Mouse (Mus musculus): ENCODE measurements around the gene Msi2.

The Msi2 gene

DNA sequence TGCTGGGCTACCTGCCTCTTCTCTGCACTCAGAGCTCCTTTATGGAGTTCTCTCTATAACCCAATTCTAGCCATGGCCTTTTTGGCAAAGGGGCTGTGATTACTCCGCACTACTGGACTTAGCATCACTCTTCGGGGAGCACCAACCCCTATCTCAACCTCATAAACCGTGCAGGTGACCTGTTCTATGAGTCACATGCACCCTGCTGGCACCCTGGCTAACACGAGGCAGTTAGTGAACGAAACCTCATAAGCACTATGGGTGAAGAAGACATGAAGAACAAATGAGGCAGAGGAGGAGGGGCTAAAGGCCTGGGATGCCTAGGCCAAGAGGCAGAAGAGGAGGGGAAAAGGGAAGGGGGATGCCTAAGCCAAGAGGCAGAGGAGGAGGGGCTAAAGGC lies 82.0 kb downstream of the Msi2 start:
- DNase-seq (ENCODE audit: low spot score), result no peak

DNA sequence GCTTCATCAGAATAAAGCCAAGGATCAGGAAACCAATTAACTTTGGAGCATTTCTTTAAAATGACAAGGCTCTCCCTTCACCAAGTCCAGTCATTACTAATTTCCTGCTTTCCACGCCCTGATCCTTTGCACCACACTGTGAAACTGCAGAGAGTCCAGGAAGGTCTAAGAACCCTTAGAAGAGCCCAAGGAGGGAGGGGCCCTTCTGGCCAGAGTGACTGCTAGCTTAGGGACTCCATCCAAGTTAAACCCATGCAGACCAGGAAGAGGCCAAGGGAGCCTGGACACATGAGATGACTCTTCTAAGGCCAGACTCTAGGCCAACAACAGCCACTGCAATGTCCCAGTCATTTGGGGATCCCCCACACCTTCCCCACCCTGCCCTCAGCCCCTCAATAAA lies 83.7 kb downstream of the Msi2 start:
- no peak for DNase-seq (ENCODE audit: low spot score)

DNA sequence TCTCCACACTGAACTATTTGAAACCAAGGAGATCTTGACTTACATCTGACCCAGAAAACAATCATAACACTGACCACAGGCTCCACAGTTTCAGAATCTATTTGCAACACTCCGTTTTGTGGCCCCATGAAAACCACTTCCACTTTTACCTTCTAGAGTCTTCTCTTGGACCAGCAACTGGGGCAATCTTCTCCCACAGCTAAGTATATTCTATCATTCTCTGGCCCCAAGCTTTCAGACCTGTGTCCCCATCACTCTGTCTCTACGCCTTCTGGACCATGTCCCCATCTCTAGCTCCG lies 86.4 kb downstream of the Msi2 start:
- DNase-seq (ENCODE audit: low spot score), result no peak

DNA sequence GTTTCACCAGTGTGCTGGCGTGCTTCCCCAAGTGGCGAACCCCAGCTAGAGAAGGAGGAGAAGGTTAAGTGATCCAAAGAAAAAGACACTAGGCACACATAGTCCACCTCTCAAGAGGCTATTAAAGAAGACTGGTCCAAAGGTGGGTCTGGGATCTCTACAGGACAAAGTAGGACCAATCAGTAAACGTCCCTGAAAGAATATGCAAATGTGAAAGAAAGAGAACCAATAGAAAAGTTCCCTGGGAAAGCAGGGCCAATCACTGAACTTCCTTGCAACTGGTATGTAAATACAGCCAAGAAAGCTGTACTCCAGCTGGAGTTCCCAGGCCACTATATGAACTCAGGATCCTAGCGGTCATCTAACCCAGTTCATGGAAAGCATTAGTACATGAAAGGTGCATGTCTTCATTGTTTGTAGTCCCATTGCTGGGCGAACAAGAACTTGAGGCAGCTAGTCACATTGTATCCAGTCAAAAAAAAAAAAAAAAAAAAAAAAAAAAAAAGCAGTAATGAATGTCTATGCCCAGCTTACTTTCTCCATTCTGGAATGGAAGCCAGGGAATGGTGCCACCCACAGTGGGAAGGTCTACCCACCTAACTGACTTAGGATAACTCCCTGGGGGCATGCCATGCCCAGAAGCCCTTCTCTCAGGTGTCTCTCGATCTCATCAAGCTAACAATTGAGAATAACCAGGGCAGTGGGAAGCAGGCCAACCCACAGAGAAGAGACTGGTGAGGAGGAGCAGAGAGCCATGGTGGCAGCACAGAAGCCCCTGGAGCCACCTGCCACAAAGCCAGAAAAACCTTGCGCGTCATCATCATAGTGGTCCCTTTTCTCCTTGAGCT lies 87.0 kb downstream of the Msi2 start:
- no peak for DNase-seq (ENCODE audit: low spot score)

DNA sequence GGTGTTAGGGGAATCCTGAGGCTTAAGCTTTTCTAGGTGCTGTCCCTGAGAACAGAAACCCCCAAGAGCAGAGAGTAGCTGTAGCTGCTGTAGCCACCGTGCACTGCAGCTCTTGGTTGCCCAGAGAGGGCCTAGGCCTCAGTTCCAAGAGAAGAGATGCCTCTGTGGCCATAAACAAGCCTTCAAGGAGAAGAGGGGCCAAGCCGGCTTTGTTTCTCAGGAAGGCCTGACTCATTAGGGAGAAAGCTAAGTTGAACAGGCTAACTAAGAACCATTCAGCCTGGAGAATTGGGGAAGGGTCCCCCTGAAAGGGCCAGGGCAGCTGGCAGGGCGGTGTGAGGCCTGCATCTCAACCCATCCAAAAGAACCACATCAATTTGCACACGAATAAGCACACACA lies 88.7 kb downstream of the Msi2 start:
- no peak for DNase-seq (ENCODE audit: low spot score)

DNA sequence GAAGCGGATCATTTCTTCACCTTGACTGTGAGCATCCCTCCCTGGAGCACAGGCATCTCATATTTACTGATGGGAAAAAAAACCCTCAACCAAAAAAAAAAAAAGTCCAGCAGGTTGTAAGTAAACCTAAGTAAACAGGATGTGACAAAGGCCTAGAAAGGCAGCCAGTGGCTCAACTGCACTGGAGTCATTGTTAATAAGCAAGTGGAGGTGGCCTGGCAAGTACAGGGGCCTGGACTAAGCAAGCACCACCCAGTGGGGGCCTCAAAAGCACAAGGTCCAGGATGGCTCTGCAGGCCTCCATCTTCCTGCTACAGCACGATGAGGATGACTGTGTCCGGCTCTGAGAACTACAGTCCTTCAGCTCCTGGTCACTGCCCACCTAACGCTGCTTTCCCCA lies 89.1 kb downstream of the Msi2 start:
- no peak for DNase-seq (ENCODE audit: low spot score)

DNA sequence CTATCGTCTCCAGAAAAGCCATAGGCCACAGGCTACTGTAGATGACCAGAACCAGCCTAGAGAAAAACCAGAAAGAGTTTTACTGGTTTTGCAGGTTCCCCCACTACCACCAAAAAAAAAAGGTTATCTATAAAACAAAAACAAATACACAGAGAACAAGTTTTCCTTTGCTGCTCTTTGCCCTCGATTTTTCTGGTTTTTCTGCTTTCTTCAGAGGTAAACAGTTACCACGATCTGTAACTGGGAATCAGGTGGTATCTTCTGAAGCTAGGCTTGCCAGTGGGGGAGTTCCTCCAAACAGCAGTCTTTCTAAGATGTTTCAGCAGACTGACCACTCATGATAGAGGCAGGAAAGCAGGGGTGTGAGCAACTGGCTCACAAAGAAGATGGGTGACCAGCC lies 89.6 kb downstream of the Msi2 start:
- no peak for DNase-seq (ENCODE audit: low spot score)

DNA sequence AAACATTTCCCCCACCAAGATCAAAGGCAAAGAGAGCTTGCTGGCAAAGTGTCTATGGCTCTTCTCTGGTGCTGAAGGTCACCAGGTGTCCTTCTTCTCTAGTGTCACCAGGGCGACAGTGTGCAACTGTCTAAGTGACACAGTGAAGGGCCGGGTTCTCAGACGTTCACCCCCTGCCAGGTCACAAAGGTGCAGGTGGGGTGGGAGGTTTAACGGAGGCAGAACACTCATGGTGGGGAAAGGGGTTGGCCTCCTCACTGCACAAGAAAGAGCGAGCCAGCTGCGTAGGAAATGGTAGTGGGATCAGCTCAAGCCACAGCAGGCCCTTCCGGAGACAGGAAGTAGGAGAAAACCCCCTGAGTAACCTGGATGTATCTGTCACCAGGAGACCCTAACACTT lies 91.0 kb downstream of the Msi2 start:
- no peak for DNase-seq (ENCODE audit: low spot score)

DNA sequence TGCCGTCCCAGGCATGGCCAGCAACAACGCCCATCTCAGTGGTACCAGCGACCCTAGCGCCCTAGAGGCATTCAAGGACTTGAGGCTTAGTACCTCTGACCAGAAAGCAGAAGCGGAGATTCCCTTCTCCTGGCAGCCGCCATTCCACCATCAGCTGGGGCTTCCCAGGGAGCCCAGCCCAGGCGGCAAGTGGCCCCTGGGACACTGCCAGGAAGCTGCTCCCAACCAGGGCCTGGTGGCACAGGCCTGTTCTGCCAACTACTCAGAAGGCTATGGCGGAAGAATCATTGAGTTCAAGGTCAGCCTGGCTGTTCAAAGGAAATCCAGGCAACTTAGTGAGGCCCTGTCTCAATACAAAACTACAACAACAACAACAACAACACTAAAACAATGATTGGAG lies 91.7 kb downstream of the Msi2 start:
- no peak for DNase-seq (ENCODE audit: low spot score)

DNA sequence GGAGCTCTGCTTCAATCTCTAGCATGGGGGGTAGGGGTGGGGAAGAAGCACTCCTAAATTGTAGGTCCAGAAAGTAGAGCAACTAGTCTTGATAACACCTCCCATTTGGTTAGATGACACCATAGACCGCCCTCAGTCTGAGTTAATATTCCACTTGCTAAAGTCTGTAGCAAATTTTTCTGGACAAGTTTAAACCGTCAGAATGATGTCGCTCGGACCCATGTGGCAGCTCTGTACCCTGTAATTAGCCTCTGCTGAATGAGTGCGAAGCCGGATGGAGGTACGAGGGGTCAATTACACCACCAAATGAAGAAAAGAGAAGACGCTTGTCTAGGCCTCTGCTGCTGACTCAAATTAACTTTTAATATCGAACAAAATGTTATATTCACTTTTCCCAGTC lies 92.3 kb downstream of the Msi2 start:
- DNase-seq (ENCODE audit: low spot score), result no peak

DNA sequence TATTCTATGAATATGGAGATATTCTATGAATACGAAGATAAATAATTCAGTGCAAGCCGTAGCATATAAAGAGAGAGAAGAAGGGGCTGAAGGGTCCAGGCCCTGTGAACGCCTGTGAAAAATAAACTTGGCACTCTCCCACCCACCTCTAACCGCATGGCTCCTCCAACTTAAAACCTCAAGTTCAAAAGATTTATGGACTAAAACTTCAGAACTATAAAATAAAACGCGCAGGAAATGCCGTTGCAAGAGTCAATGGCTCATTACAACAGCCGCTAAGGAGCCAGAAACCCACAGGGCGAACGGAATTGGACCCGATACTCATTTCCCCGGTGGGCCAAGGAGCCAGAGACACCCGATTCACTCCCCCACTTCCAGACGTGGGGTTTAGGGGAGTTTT lies 93.2 kb downstream of the Msi2 start:
- DNase-seq (ENCODE audit: low spot score), result no peak

DNA sequence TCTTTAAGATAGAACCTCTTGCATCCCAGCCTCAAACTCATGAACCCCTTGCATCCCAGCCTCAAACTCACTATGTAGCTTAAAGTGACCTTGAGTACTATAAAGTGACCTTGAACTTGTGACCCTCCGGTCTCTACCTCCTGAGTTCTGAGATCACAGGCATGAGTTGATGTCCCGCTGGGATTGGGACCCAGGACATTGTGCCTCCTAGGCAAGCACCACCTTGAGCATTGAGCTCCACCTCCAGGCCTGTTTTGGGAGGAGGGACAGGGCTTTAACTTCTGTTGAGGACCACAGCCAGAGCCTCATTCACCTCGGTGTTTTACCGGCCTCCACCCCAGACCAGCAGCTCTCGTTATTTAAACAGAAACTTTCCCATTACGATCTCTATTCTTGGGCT lies 93.7 kb downstream of the Msi2 start:
- no peak for DNase-seq (ENCODE audit: low spot score)

DNA sequence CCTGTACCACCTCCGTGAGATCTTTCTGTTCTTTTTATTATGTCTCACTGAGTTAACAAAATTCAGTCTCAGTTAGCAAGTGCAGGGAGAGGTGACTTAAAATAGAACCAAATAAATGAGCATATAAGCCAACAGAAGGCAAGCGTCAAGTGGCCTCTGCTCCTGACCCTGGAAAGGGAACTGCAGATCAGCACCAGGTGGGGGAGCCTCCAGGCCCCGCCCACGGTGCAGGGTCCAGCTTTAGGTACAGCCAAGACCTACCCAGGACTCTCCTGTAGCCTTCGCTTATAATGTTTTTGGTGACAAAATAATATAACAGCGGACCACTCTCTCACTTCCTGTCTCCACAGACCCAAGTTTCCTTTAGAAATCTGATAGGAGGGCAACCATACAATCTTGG lies 94.6 kb downstream of the Msi2 start:
- DNase-seq (ENCODE audit: low spot score), result no peak

DNA sequence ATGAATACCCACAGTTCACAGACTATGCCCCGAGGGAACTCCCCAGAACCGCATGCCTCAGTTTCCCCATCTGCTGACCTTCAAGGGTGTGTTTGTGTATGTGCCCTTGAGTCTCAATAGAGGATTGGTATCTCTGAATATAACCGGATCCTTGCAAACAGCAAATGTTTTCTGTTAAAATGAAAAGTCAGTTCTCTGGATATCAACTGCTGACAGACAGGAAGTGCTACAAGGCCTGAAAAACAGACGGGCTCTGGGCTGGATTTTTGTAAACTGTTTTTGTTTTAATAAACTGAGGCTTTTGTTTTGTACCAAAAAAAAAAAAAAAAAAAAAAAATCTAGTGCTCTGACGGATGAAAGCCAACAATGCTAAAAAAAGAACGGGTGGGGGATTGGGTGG lies 95.8 kb downstream of the Msi2 start:
- DNase-seq (ENCODE audit: low spot score), result no peak

DNA sequence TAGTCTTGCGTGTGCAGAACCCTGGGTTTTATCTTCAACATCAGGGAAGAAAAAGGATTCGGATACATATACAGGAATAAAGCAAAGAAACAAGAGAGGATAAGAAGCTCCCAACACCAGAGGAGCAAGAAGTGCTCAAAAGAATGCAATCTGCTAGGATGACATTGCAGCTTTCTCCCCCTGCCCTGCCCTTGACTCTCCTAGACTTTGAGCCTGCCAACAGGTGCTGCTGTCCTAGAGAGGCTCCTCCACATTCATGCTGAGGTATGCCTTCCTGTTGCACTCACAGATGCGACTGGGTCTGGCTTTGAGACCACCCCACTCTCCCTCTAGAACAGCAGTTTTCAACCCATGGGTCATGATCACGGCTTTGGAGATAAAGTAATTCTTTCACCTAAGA lies 96.5 kb downstream of the Msi2 start:
- DNase-seq (ENCODE audit: low spot score), result no peak

DNA sequence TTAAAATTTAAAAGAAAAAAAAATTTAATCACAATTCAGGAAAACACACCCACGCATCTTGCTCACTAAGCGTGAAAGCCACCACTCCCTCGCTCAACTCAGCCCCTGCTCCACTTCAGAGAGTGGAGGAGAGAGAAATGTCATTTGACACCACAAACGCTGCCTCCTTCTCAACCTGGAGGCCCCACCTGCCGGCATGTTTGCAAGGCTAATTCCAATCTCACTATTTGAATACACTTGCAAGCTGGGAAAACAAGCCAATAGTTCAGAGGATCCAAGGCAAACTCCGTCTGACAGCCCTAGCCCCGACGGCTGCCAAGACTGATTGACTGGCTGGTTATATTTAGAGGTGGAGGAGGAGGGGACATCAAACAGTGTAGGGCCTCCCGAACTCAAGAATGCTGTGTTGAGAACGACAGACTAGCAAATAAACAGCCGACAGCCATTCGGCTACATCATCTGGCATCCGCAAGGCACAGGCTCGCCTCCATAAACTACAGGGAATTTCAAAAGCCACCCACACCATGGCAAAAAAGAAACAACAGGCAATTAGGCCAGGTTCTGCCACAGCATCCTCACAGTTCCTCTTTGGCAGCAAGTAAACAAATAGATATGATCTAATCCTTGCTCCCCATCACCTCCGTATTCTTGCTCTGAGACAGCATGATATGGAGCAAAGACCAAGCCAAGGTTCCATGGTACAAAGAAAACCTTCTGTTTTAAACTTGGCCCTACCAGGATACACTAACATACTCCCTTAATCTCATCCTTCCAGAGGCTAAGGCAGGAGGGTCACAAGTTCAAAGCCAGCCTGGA lies 97.9 kb downstream of the Msi2 start:
- DNase-seq (ENCODE audit: low spot score), result no peak

DNA sequence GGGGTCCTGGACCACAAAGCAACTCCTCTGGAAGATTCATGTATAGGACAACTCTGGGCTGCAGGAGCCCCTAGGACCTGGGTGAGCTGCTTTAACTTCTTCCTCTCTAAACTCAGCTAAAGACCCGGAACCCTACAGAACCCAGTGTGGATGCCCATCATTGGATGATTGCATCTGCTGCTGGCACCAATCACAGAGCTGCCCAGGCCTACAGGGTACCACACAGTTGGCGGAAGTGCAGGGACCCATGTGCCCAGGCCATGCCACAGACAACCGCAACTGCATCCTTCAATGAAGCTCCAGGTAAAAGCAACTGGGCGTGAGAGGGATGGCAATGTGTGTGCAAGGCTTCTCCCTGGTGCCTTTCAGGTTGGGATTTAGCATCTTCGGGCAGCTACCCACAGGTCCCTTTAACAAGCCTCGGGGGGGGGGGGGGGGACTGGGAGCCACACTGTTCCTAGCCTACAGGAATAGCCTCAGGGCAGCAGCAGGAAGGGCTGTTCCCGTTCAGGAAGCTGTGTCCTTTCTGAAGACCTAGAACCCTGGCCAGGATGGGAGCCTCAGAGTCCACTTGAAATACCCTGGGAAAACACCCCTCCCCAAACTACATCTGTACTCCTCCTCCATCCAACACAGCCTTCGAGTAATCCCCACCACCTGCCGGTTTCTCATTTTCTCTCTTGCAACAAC lies 98.7 kb downstream of the Msi2 start:
- DNase-seq (ENCODE audit: low spot score), result no peak

DNA sequence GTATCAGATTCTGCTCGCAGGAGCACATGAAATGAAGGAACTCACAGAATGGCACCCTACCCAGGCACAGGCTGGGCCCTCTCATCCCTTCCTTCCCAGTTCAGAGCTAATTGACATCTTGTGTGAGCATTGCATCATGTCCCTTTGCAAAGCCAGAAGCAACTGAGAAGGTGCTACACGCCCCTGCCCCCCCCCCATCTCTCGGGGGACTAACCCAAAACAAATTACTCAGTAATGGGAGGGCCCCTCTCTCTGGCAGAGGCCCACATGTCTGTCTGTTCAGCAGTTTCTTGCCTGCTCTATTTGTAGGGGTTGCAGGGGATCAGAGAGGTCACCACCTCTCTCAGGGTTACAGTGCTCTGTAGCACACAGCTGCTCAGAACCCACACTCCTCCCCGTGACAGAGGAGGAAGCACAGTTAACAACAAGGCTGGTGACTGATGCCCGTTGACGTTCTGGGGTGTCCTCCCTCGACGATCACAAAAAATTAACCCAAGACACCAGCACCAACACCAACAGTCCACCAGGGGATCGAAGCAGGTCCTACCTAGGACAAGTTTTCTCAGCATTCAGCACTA lies 99.5 kb downstream of the Msi2 start:
- DNase-seq (ENCODE audit: low spot score), result no peak

DNA sequence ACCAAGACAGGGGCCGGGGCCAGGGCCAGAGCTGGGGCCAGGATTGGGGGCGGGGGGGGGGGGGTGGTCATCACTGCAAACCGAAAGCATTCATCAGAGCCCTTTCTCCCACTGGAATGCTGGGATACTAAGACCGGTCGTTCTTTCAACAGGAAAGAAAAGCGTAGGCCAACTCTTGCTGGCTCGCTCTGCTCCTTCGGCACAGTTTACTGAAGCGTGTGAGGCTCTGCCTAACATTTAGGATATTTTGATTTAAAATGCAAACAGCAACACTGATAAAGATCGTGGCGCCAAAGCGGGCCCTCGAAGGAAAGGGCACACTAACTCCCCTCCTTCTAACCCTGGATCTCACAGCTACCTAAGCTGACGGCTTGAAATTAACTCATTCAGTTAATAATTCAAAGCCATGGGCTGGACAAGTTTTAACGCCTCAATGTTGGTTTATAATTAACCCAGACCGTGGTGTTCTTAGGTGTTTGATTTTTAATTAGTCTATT lies 100.3 kb downstream of the Msi2 start:
- DNase-seq (ENCODE audit: low spot score), result no peak

DNA sequence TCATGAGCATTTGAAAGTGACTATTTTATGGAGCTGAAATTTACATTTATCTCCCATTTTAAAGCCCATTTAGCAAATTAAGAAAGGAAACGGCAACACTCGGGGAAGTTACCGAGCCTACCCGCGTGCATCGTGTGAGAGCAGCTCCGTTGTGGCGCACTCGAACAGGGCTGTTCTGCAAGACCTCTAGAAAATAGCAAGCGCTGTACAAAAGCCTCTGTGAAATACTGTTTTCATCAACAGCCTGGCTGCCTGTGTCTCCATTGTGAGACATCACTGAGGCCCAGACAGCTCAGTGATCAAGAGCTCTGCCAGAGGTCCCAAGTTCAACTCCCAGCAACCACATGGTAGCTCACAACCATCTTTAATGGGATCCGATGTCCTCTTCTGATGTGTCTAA lies 100.9 kb downstream of the Msi2 start:
- no peak for DNase-seq (ENCODE audit: low spot score)

DNA sequence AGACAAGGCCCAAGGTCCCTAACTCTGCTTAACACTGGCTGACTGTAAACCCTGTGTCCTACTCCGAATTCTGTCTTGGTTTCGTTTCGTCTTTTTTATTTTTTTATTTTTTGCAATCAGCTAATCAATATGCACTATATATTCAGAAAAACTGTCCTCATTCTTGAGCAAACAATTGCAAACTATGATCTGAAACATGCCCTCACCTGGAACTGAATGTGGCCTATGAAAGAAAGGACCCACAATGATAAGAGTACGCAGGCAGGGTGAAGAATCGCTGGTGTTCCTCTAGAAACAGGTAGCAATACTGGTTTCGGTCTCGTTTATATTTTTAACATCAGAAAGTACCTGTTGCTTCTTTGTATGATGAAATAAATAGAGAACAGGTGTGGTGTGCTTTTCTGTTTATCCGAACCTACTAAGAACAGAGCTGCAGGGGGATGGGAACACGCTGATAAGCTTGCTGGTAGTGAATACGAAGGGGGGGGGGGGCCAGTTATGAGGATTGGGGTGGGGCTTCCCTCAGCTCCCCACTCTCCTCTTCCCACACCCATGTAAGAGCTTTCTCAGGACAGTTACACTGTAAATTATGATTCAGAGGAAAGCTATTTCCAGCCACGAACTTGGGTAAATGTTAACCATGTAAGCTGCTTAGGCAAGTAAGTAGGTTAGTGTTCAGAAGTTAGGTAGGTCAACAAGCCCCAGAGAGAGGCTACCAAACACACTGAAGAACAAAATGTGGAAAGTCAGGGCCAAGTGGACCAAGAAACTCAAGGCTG lies 103.6 kb downstream of the Msi2 start:
- no peak for DNase-seq (ENCODE audit: low spot score)
